Mouse (Mus musculus): ENCODE data around the gene Eef2.

- no peak for TF ChIP-seq POLR2A (IDR thresholded peaks at IDR 0.05; ENCODE audit: low read depth, low read length)
- TF ChIP-seq ZKSCAN1 (IDR thresholded peaks at IDR 0.05; ENCODE audit: borderline replicate concordance, low read depth, low read length): no peak
- TF ChIP-seq BHLHE40 (IDR thresholded peaks at IDR 0.05; ENCODE audit: low read depth, low read length): no peak
Measured at GRCm38 (mm10) chr10:81210154-81210553, 33.7 kb downstream of the Eef2 start.
